Mouse (Mus musculus) CH12.LX (cell line): Measurements from ENCODE around the gene Gm20388. TPM values are rescaled to one million over a fixed set of nuclear protein-coding genes. Genes with fewer than 3 reads are reported as not detected.

Experiments used
- DNase-seq: peaks from one replicate; pipeline ENCODE4 v3.0.0-alpha.2; 2013; ENCODE audit errors: extremely low read depth
- H3K27ac ChIP-seq: 2 replicates; pipeline ENCODE4 v1.5.1; 2012; ENCODE audit warnings: low read depth, mild to moderate bottlenecking, control low read depth, moderate library complexity; ENCODE audit not compliant: insufficient read depth
- H3K27me3 ChIP-seq: replicated peaks from 2 replicates; pipeline ENCODE3; 2012; ENCODE audit warnings: inconsistent platforms
- H3K36me3 ChIP-seq, 2 experiments: replicated peaks in 1 of 2; 2 replicates each; pipeline versions ENCODE3 to v1.6.1; 2012; ENCODE audit warnings: inconsistent platforms in 1 of 2, low read length in 1 of 2, mild to moderate bottlenecking in 1 of 2, mixed read lengths in 1 of 2, moderate library complexity in 1 of 2; ENCODE audit not compliant: control insufficient read depth in 1 of 2, insufficient read depth in 1 of 2
- H3K4me1 ChIP-seq, 2 experiments: 2 replicates each; pipeline ENCODE4 v1.6.1; 2012; ENCODE audit warnings: inconsistent platforms in 1 of 2, moderate library complexity in 1 of 2; ENCODE audit not compliant: insufficient read depth in 2 of 2, control insufficient read depth in 1 of 2
- H3K4me2 ChIP-seq: 2 replicates; pipeline ENCODE4 v1.6.1; 2012; ENCODE audit warnings: low read depth, mild to moderate bottlenecking, control low read depth; ENCODE audit not compliant: poor library complexity, insufficient read depth, severe bottlenecking
- H3K4me3 ChIP-seq, 3 experiments: fragments of 150-350 bp in 1 of 3; sonication (generic) in 1 of 3; replicated peaks in 1 of 3; 2 replicates each; pipeline versions ENCODE3 to v1.5.1; 2011 to 2012; ENCODE audit warnings: low read depth in 2 of 3, low read length in 2 of 3, mild to moderate bottlenecking in 2 of 3, moderate library complexity in 2 of 3, control low read depth in 1 of 3, improper control_type of control experiment in 1 of 3, inconsistent platforms in 1 of 3, mixed read lengths in 1 of 3; ENCODE audit not compliant: poor library complexity in 1 of 3
- H3K79me2 ChIP-seq: replicated peaks from 2 replicates; pipeline ENCODE4 v1.6.1; 2012; ENCODE audit warnings: mild to moderate bottlenecking, moderate library complexity; ENCODE audit not compliant: control insufficient read depth, poor library complexity, insufficient read depth, severe bottlenecking; ENCODE audit errors: extremely low read depth
- H3K9ac ChIP-seq: 2 replicates; pipeline ENCODE4 v1.6.1; 2012; ENCODE audit warnings: low read depth, mild to moderate bottlenecking, control low read depth, moderate library complexity; ENCODE audit not compliant: insufficient read depth
- H3K9me3 ChIP-seq: replicated peaks from 2 replicates; pipeline ENCODE3; 2012; ENCODE audit warnings: low read length, inconsistent platforms, mixed read lengths
- BHLHE40 ChIP-seq: IDR thresholded peaks from 2 replicates; pipeline ENCODE4 v1.6.1; 2011; ENCODE audit warnings: mild to moderate bottlenecking, low read depth, low read length, improper control_type of control experiment
- CHD1 ChIP-seq: IDR thresholded peaks from 2 replicates; pipeline ENCODE4 v1.6.1; 2012; ENCODE audit warnings: low read depth, low read length, improper control_type of control experiment, inconsistent platforms
- CHD2 ChIP-seq: IDR thresholded peaks from 2 replicates; pipeline ENCODE4 v1.6.1; 2011; ENCODE audit warnings: low read length, improper control_type of control experiment
- E2F4 ChIP-seq: IDR thresholded peaks from 2 replicates; pipeline ENCODE4 v1.6.1; 2011; ENCODE audit warnings: low read depth, low read length, improper control_type of control experiment; ENCODE audit not compliant: insufficient replicate concordance
- ELF1 ChIP-seq: IDR thresholded peaks from 2 replicates; pipeline ENCODE4 v1.6.1; 2014; ENCODE audit warnings: low read depth, mild to moderate bottlenecking, inconsistent platforms, low read length, improper control_type of control experiment
- EP300 ChIP-seq: IDR thresholded peaks from 2 replicates; pipeline ENCODE4 v1.6.1; 2011; ENCODE audit warnings: low read length, improper control_type of control experiment
- GABPA ChIP-seq: IDR thresholded peaks from 2 replicates; pipeline ENCODE4 v1.6.1; 2012; ENCODE audit warnings: low read depth, low read length, improper control_type of control experiment, inconsistent platforms; ENCODE audit not compliant: insufficient replicate concordance
- JUN ChIP-seq: IDR thresholded peaks from 2 replicates; pipeline ENCODE4 v1.6.1; 2011; ENCODE audit warnings: low read depth, mild to moderate bottlenecking, low read length, improper control_type of control experiment, moderate library complexity; ENCODE audit not compliant: insufficient read depth
- MAFK ChIP-seq: IDR thresholded peaks from 2 replicates; pipeline ENCODE4 v1.6.1; 2011; ENCODE audit warnings: low read length, improper control_type of control experiment; ENCODE audit not compliant: insufficient replicate concordance
- MAX ChIP-seq: IDR thresholded peaks from 2 replicates; pipeline ENCODE4 v1.6.1; 2011; ENCODE audit warnings: low read length, improper control_type of control experiment
- MXI1 ChIP-seq: IDR thresholded peaks from 2 replicates; pipeline ENCODE4 v1.6.1; 2011; ENCODE audit warnings: mild to moderate bottlenecking, low read depth, low read length, improper control_type of control experiment
- MYC ChIP-seq: IDR thresholded peaks from 2 replicates; pipeline ENCODE4 v1.6.1; 2011; ENCODE audit warnings: low read depth, mild to moderate bottlenecking, improper control_type of control experiment, low read length
- NELFE ChIP-seq: IDR thresholded peaks from 2 replicates; pipeline ENCODE4 v1.6.1; 2011; ENCODE audit warnings: low read depth, low read length, improper control_type of control experiment
- NRF1 ChIP-seq: IDR thresholded peaks from 2 replicates; pipeline ENCODE4 v1.6.1; 2014; ENCODE audit warnings: low read depth, mild to moderate bottlenecking, inconsistent platforms, low read length, improper control_type of control experiment, moderate library complexity
- PAX5 ChIP-seq: IDR thresholded peaks from 2 replicates; pipeline ENCODE4 v1.6.1; 2012; ENCODE audit warnings: low read length, inconsistent platforms, mixed read lengths
- POLR2A ChIP-seq: IDR thresholded peaks from 2 replicates; pipeline ENCODE4 v1.6.1; 2011; ENCODE audit warnings: low read depth, mild to moderate bottlenecking, improper control_type of control experiment, low read length
- POLR2AphosphoS2 ChIP-seq: IDR thresholded peaks from 2 replicates; pipeline ENCODE4 v1.6.1; 2011; ENCODE audit warnings: low read depth, low read length, improper control_type of control experiment
- RAD21 ChIP-seq: IDR thresholded peaks from 2 replicates; pipeline ENCODE4 v1.6.1; 2011; ENCODE audit warnings: low read depth, mild to moderate bottlenecking, low read length, improper control_type of control experiment, moderate library complexity
- RCOR1 ChIP-seq: conservative IDR thresholded peaks from 2 replicates; pipeline ENCODE4 v1.6.1; 2012; ENCODE audit warnings: low read depth, mild to moderate bottlenecking, inconsistent platforms, low read length, improper control_type of control experiment
- SIN3A ChIP-seq: IDR thresholded peaks from 2 replicates; pipeline ENCODE4 v1.6.1; 2012; ENCODE audit warnings: low read length, improper control_type of control experiment, inconsistent platforms
- SMC3 ChIP-seq: IDR thresholded peaks from 2 replicates; pipeline ENCODE4 v1.6.1; 2011; ENCODE audit warnings: low read depth, low read length, improper control_type of control experiment
- TBP ChIP-seq: conservative IDR thresholded peaks from 2 replicates; pipeline ENCODE4 v1.6.1; 2011; ENCODE audit warnings: low read depth, low read length, improper control_type of control experiment
- TCF12 ChIP-seq: IDR thresholded peaks from 2 replicates; pipeline ENCODE4 v1.6.1; 2014; ENCODE audit warnings: low read depth, mild to moderate bottlenecking, inconsistent platforms, low read length, improper control_type of control experiment
- UBTF ChIP-seq: IDR thresholded peaks from 2 replicates; pipeline ENCODE4 v1.6.1; 2012; ENCODE audit warnings: low read depth, mild to moderate bottlenecking, inconsistent platforms, low read length, improper control_type of control experiment, moderate library complexity
- USF1 ChIP-seq: IDR thresholded peaks from 2 replicates; pipeline ENCODE4 v1.6.1; 2014; ENCODE audit warnings: low read depth, mild to moderate bottlenecking, inconsistent platforms, low read length, improper control_type of control experiment
- USF2 ChIP-seq: conservative IDR thresholded peaks from 2 replicates; pipeline ENCODE4 v1.6.1; 2011; ENCODE audit warnings: low read depth, low read length, improper control_type of control experiment
- ZC3H11A ChIP-seq: IDR thresholded peaks from 2 replicates; pipeline ENCODE4 v1.6.1; 2012; ENCODE audit warnings: low read depth, mild to moderate bottlenecking, inconsistent platforms, low read length, improper control_type of control experiment
- ZKSCAN1 ChIP-seq: IDR thresholded peaks from 2 replicates; pipeline ENCODE4 v1.6.1; 2012; ENCODE audit warnings: low read depth, inconsistent platforms, low read length, improper control_type of control experiment, borderline replicate concordance
- ZMIZ1 ChIP-seq: IDR thresholded peaks from 2 replicates; pipeline ENCODE4 v1.6.1; 2012; ENCODE audit warnings: low read depth, mild to moderate bottlenecking, inconsistent platforms, low read length, improper control_type of control experiment
- ZNF384 ChIP-seq: IDR thresholded peaks from 2 replicates; pipeline ENCODE4 v1.6.1; 2012; ENCODE audit warnings: low read depth, low read length, improper control_type of control experiment, inconsistent platforms
- dilution Hi-C: fragments of 300-500 bp; cut with MboI; formaldehyde crosslinking; loops from 2 replicates; pipeline ENCODE4 v1.14.3; 2020; ENCODE audit warnings: low sequenced_read_pairs; ENCODE audit not compliant: extremely low pct_unique_long_range_greater_than_20kb, extremely low pct_ligation_motif_present
- in situ Hi-C: fragments of 300-500 bp; cut with MboI; formaldehyde crosslinking; loops from 3 replicates; pipeline ENCODE4 v1.14.3; 2019; ENCODE audit warnings: low sequenced_read_pairs, low pct_ligation_motif_present, low pct_unique_long_range_greater_than_20kb, mixed read lengths
- polyA plus RNA-seq: library from polyadenylated mRNA; unstranded; fragments of >175 nt; gene quantifications from 2 replicates; pipeline ENCODE4 v1.2.1, GENCODE M21; 2012; ENCODE audit warnings: low read depth; ENCODE audit not compliant: insufficient read length
- total RNA-seq, 2 experiments: library from RNA; depleted of rRNA; stranded (reverse); fragments of 300-350 nt in 1 of 2; fragments of >200 nt in 1 of 2; gene quantifications; 2 replicates each; pipeline ENCODE4 v1.2.3; 2012 to 2014

The Gm20388 gene
- total and polyA plus RNA-seq, 3 experiments, result 14.8 to 26.3 (median 22.2) TPM

DNA sequence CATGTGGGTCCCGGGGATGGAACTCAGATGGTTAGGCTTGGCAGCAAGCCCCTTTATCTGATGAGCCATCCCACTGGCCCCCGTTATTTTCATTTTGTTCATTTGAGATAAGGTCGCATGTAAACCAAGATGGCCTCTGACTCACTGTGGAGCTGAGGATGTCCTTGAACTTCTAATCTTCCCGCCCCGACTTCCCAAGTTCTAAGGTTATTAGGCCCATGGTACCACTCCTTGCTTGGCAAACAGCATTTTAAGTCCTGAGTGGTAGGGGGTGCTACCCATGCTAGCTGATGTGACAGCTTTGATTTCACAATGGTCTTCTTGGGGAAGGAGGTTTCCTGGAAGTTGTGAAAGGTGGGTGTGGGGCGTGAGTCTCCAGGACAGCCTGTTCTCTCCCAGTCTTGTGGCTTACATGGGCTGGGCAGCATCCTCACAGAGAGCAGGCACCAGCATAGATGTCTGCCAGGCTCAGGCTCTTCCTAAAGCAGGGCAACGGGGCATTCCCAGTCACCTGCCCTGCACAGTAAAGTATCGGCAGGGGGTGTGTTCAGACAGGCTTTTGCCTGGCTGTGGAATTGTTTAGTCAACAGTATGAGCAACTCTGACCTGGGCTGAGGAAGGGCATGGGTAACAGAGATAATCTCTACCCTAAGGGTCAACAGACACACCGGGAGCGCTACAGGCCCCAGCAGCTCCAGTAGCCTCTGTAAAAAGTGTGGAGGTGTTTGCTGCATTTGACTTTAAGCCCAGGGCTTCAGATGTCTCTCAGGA is 132.1 kb downstream of the Gm20388 start:
- DNase-seq, result no peak
- H3K79me2 ChIP-seq, result no peaks in the 10 kb centered on the region
- no peak for TF ChIP-seq USF1
- no peak for TF ChIP-seq TCF12
- no peak for TF ChIP-seq USF2
- no peak for TF ChIP-seq PAX5
- no peak for TF ChIP-seq ZC3H11A
- no peak for TF ChIP-seq EP300
- TF ChIP-seq MYC, result no peak
- TF ChIP-seq JUN, result no peak
- no peak for TF ChIP-seq POLR2AphosphoS2
- no peak for TF ChIP-seq UBTF
- no peak for TF ChIP-seq ZMIZ1
- no peak for TF ChIP-seq CHD2
- no peak for TF ChIP-seq MAX
- TF ChIP-seq GABPA, result no peak
- TF ChIP-seq BHLHE40, result no peak
- TF ChIP-seq CHD1, result no peak
- TF ChIP-seq RAD21, result no peak
- no peak for TF ChIP-seq ZKSCAN1
- no peak for TF ChIP-seq ELF1
- TF ChIP-seq, all 38 proteins: peak for 0
- Histone ChIP-seq H3K4me2 (no peak overlapping the region), H3K9ac (no peak overlapping the region), H3K4me3 (no peak overlapping the region), H3K9me3 (no peaks in the 10 kb centered on the region), H3K27ac (no peak overlapping the region), H3K27me3 (peaks cover 73% of the 10 kb centered on the region), H3K4me1 (no peaks in the 10 kb centered on the region), H3K36me3 (no peaks in the 10 kb centered on the region)
- dilution Hi-C loops (no loop called here), in situ Hi-C loops (no loop called here)

DNA sequence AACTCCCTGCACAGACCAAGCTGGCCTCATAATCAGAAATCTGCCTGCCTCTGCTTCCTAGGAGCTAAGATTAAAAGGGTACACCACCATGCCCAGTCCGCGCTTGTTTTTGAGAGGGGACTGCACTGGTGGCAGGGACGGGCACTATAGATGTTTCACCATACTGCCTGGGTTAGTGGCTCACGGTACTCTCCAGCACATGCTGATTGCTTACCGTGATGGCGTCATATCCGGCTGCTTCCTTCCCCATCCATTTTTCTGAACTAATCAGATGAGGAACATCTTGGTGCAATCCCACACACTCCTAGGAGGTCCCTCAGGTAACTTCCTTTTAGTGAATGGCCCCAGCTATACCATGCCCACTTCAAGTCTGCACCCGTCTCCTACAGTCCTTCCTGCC is 134.3 kb downstream of the Gm20388 start:
- Histone ChIP-seq H3K4me1 (peaks cover 0 to 2% of the 10 kb centered on the region in 2 experiments; a peak in 2 of 4 replicates), H3K9me3 (no peaks in the 10 kb centered on the region), H3K27ac (no peak overlapping the region), H3K9ac (no peak overlapping the region), H3K4me3 (no peak overlapping the region), H3K27me3 (peaks cover 83% of the 10 kb centered on the region), H3K4me2 (no peak overlapping the region), H3K36me3 (no peaks in the 10 kb centered on the region), H3K79me2 (no peaks in the 10 kb centered on the region)
- no peak for DNase-seq
- no peak for TF ChIP-seq RCOR1
- TF ChIP-seq SMC3, result no peak
- TF ChIP-seq SIN3A, result no peak
- no peak for TF ChIP-seq MYC
- TF ChIP-seq NRF1, result no peak
- TF ChIP-seq ZC3H11A, result no peak
- no peak for TF ChIP-seq JUN
- TF ChIP-seq MAX, result no peak
- no peak for TF ChIP-seq POLR2A
- TF ChIP-seq RAD21, result no peak
- TF ChIP-seq NELFE, result no peak
- no peak for TF ChIP-seq ELF1
- no peak for TF ChIP-seq PAX5
- TF ChIP-seq UBTF, result no peak
- no peak for TF ChIP-seq TBP
- no peak for TF ChIP-seq MAFK
- no peak for TF ChIP-seq POLR2AphosphoS2
- TF ChIP-seq ZNF384, result no peak
- no peak for TF ChIP-seq E2F4
- no peak for TF ChIP-seq MXI1
- in situ Hi-C loops, result no loop called here
- dilution Hi-C loops, result no loop called here
